Mouse (Mus musculus) MEL (cell line): Measurements from ENCODE around the gene Eno2. TPM values are rescaled to one million over a fixed set of nuclear protein-coding genes. Genes with fewer than 3 reads are reported as not detected.

ENCODE experiments used
- DNase-seq: peaks from one replicate; pipeline ENCODE4 v3.0.0; 2011; ENCODE audit warnings: low read depth, low spot score
- H3K27ac ChIP-seq: 2 replicates; pipeline ENCODE4 v1.5.1; 2012; ENCODE audit warnings: low read depth, mild to moderate bottlenecking, control low read depth, low read length, moderate library complexity; ENCODE audit not compliant: control insufficient read depth
- H3K27me3 ChIP-seq, 2 experiments: fragments of 150-350 bp in 1 of 2; sonication (generic) in 1 of 2; 2 replicates each; pipeline ENCODE4 v1.6.1; 2012; ENCODE audit warnings: low read length in 2 of 2, mild to moderate bottlenecking in 2 of 2, improper control_type of control experiment in 1 of 2, moderate library complexity in 1 of 2; ENCODE audit not compliant: insufficient read depth in 2 of 2, control insufficient read depth in 1 of 2
- H3K36me3 ChIP-seq, 2 experiments: 2 replicates each; pipeline ENCODE4 v1.6.1; 2012 to 2014; ENCODE audit warnings: low read length in 2 of 2, improper control_type of control experiment in 1 of 2, inconsistent platforms in 1 of 2, mild to moderate bottlenecking in 1 of 2; ENCODE audit not compliant: insufficient read depth in 2 of 2, control insufficient read depth in 1 of 2
- H3K4me1 ChIP-seq, 2 experiments: fragments of 150-350 bp in 1 of 2; sonication (generic) in 1 of 2; 2 replicates each; pipeline ENCODE4 v1.6.1; 2012; ENCODE audit warnings: low read length in 2 of 2, improper control_type of control experiment in 1 of 2, mild to moderate bottlenecking in 1 of 2; ENCODE audit not compliant: insufficient read depth in 2 of 2, control insufficient read depth in 1 of 2
- H3K4me3 ChIP-seq, 2 experiments: fragments of 150-350 bp in 1 of 2; sonication (generic) in 1 of 2; 2 replicates each; pipeline ENCODE4 v1.5.1; 2012; ENCODE audit warnings: low read depth in 2 of 2, low read length in 2 of 2, mild to moderate bottlenecking in 2 of 2, moderate library complexity in 2 of 2, control low read depth in 1 of 2, improper control_type of control experiment in 1 of 2; ENCODE audit not compliant: control insufficient read depth in 1 of 2, insufficient read depth in 1 of 2
- H3K79me2 ChIP-seq: 2 replicates; pipeline ENCODE4 v1.6.1; 2012; ENCODE audit warnings: mild to moderate bottlenecking, low read length, moderate library complexity; ENCODE audit not compliant: control insufficient read depth, poor library complexity, insufficient read depth
- H3K9ac ChIP-seq: 2 replicates; pipeline ENCODE4 v1.6.1; 2012; ENCODE audit warnings: low read depth, mild to moderate bottlenecking, control low read depth, low read length, moderate library complexity; ENCODE audit not compliant: control insufficient read depth, poor library complexity, severe bottlenecking
- H3K9me3 ChIP-seq: fragments of 150-350 bp; sonication (generic); replicated peaks from 2 replicates; pipeline ENCODE4 v1.6.1; 2012; ENCODE audit warnings: mild to moderate bottlenecking, low read length, improper control_type of control experiment, moderate library complexity; ENCODE audit not compliant: insufficient read depth
- BHLHE40 ChIP-seq: IDR thresholded peaks from 2 replicates; pipeline ENCODE4 v1.6.1; 2012; ENCODE audit warnings: low read depth, mild to moderate bottlenecking, inconsistent platforms, low read length, improper control_type of control experiment, borderline replicate concordance
- CHD1 ChIP-seq: IDR thresholded peaks from 2 replicates; pipeline ENCODE4 v1.6.1; 2012; ENCODE audit warnings: low read depth, mild to moderate bottlenecking, inconsistent platforms, low read length, improper control_type of control experiment
- CHD2 ChIP-seq: IDR thresholded peaks from 2 replicates; pipeline ENCODE4 v1.6.1; 2011; ENCODE audit warnings: low read length, improper control_type of control experiment
- CTCF ChIP-seq, 3 experiments: IDR thresholded peaks in 2 of 3; conservative IDR thresholded peaks in 1 of 3; 2 replicates each; pipeline ENCODE4 v1.5.1; 2011 to 2012; ENCODE audit warnings: low read length in 3 of 3, low read depth in 2 of 3, mild to moderate bottlenecking in 2 of 3, improper control_type of control experiment in 1 of 3, inconsistent platforms in 1 of 3, mixed read lengths in 1 of 3, moderate library complexity in 1 of 3; ENCODE audit not compliant: control insufficient read depth in 1 of 3, insufficient read depth in 1 of 3, poor library complexity in 1 of 3, severe bottlenecking in 1 of 3
- ELF1 ChIP-seq: IDR thresholded peaks from 2 replicates; pipeline ENCODE4 v1.6.1; 2014; ENCODE audit warnings: low read depth, mild to moderate bottlenecking, inconsistent platforms, low read length, improper control_type of control experiment, moderate library complexity
- ETS1 ChIP-seq: IDR thresholded peaks from 2 replicates; pipeline ENCODE4 v1.6.1; 2012; ENCODE audit warnings: low read depth, mild to moderate bottlenecking, inconsistent platforms, low read length, improper control_type of control experiment, moderate library complexity
- GATA1 ChIP-seq: IDR thresholded peaks from 2 replicates; pipeline ENCODE4 v1.6.1; 2011; ENCODE audit warnings: low read depth, low read length, improper control_type of control experiment
- KAT2A ChIP-seq: conservative IDR thresholded peaks from 2 replicates; pipeline ENCODE4 v1.6.1; 2012; ENCODE audit warnings: low read depth, low read length, improper control_type of control experiment, inconsistent platforms
- MAX ChIP-seq: IDR thresholded peaks from 2 replicates; pipeline ENCODE4 v1.6.1; 2011; ENCODE audit warnings: low read length, improper control_type of control experiment
- MEF2A ChIP-seq: IDR thresholded peaks from 2 replicates; pipeline ENCODE4 v1.6.1; 2014; ENCODE audit warnings: low read depth, mild to moderate bottlenecking, inconsistent platforms, low read length, improper control_type of control experiment; ENCODE audit not compliant: poor library complexity, insufficient replicate concordance, severe bottlenecking; ENCODE audit errors: extremely low read depth
- MYB ChIP-seq: IDR thresholded peaks from 2 replicates; pipeline ENCODE4 v1.6.1; 2011; ENCODE audit warnings: mild to moderate bottlenecking, low read depth, low read length, improper control_type of control experiment
- MYC ChIP-seq: IDR thresholded peaks from 2 replicates; pipeline ENCODE4 v1.6.1; 2011; ENCODE audit warnings: low read depth, mild to moderate bottlenecking, low read length, improper control_type of control experiment, moderate library complexity
- NRF1 ChIP-seq: IDR thresholded peaks from 2 replicates; pipeline ENCODE4 v1.6.1; 2014; ENCODE audit warnings: low read depth, mild to moderate bottlenecking, inconsistent platforms, low read length, improper control_type of control experiment, moderate library complexity; ENCODE audit not compliant: poor library complexity, insufficient read depth, severe bottlenecking
- SIN3A ChIP-seq: IDR thresholded peaks from 2 replicates; pipeline ENCODE4 v1.6.1; 2012; ENCODE audit warnings: low read length, improper control_type of control experiment, inconsistent platforms
- SMC3 ChIP-seq: IDR thresholded peaks from 2 replicates; pipeline ENCODE4 v1.6.1; 2011; ENCODE audit warnings: low read depth, low read length, improper control_type of control experiment
- UBTF ChIP-seq: IDR thresholded peaks from 2 replicates; pipeline ENCODE4 v1.6.1; 2012; ENCODE audit warnings: low read depth, mild to moderate bottlenecking, inconsistent platforms, low read length, improper control_type of control experiment, moderate library complexity, borderline replicate concordance; ENCODE audit not compliant: insufficient read depth
- ZNF384 ChIP-seq: IDR thresholded peaks from 2 replicates; pipeline ENCODE4 v1.6.1; 2012; ENCODE audit warnings: low read depth, mild to moderate bottlenecking, inconsistent platforms, low read length, improper control_type of control experiment
- polyA plus RNA-seq, 2 experiments: library from polyadenylated mRNA; stranded (reverse) in 1 of 2; unstranded in 1 of 2; fragments of >175 nt in 1 of 2; fragments of >200 nt in 1 of 2; gene quantifications; 2 replicates each; pipeline versions ENCODE4 v1.2.1 to v1.2.4; 2012; ENCODE audit warnings: low replicate concordance in 2 of 2, low read depth in 1 of 2; ENCODE audit not compliant: insufficient read length in 2 of 2, insufficient read depth in 1 of 2, missing spikeins in 1 of 2
- total RNA-seq: library from RNA; depleted of rRNA; stranded (reverse); fragments of 300-350 nt; gene quantifications from 2 replicates; pipeline ENCODE4 v1.2.3, GENCODE M21; 2012

The Eno2 gene
- total and polyA plus RNA-seq, 3 experiments, result 3.2 to 12.5 TPM; not detected in 1

- TF ChIP-seq MYC, result no peak
- no peak for TF ChIP-seq MYB
- TF ChIP-seq ELF1, result no peak
- TF ChIP-seq MEF2A, result no peak
- TF ChIP-seq CHD1, result no peak
- no peak for TF ChIP-seq GATA1
- TF ChIP-seq UBTF, result no peak
- no peak for TF ChIP-seq SMC3
- peak overlapping the region; percentile 72 to 78 for H3K4me3 ChIP-seq
- H3K4me1 ChIP-seq, result peaks cover 0 to 24% of the 10 kb centered on the region in 2 experiments; a peak in 3 of 4 replicates
- H3K9me3 ChIP-seq, result no peaks in the 10 kb centered on the region
- H3K36me3 ChIP-seq, result peaks cover 6 to 11% of the 10 kb centered on the region in 2 experiments
- H3K79me2 ChIP-seq, result peaks cover 19% of the 10 kb centered on the region
- H3K9ac ChIP-seq, result peak overlapping the region; percentile 73
- H3K27me3 ChIP-seq, result no peaks in the 10 kb centered on the region
- DNase-seq, result no peak
- peak overlapping the region; percentile 18; the same call in 1 of the 2 replicates for H3K27ac ChIP-seq
Measured at GRCm38 (mm10) chr6:124812848-124813247, 43.4 kb upstream of the Eno2 start.

DNA sequence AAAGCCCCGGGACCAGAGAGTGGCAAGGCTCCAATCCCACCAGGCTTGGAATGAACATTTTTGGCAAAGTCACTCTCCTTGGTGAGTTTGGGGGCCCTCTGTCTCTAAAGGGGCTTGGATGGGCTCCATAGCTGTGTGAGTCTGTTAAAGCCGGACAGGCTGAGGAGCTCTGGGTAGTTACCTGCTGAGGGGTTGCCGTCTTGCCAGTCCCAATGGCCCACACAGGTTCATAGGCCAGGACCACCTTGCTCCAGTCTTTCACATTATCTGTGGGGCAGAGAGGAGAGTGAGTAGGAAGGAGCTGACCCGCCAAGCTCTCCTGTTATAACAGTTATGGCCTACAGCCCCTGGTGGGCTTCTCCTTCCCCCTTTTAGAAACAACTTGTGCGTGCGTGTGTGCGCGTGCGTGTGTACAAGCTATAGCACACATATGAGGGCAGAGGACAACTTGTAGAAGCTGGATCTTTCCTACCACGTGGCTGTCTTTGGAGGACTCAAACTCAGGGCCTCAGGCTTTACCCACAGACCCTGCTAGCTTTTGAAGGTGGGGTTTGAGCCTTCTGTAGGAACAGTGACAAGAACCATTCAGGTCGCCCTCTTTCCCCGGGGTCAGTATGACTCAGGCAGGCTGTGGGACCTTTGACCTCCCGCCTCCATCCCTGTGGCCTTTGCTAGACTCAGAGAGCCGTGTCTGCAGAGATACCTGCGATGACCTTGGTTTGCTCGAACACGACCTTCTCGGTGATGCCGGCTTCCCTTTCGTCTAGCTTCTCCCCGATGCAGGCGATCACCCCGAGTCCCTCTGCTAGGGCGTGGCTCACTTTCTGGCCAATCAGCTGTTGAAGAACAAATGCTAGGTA lies 42.5 kb upstream of the Eno2 start:
- peak overlapping the region; percentile 72 to 78; a peak in 3 of 4 replicates for H3K4me3 ChIP-seq
- H3K9ac ChIP-seq, result no peak overlapping the region
- H3K27me3 ChIP-seq, result no peaks in the 10 kb centered on the region
- H3K9me3 ChIP-seq, result no peaks in the 10 kb centered on the region
- H3K27ac ChIP-seq, result no peak overlapping the region
- peaks cover 19% of the 10 kb centered on the region for H3K79me2 ChIP-seq
- H3K36me3 ChIP-seq, result peaks cover 6 to 11% of the 10 kb centered on the region in 2 experiments
- peak; percentile 34 for DNase-seq
- peaks cover 0 to 27% of the 10 kb centered on the region in 2 experiments; a peak in 3 of 4 replicates for H3K4me1 ChIP-seq
- TF ChIP-seq KAT2A (no peak), UBTF (no peak), CHD2 (no peak), ZNF384 (no peak), NRF1 (no peak), ETS1 (no peak), GATA1 (no peak), CTCF (IDR thresholded peaks at IDR 0.05 in 2 of 3, conservative IDR thresholded peaks at IDR 0.05 in 1 of 3; ENCODE audit: control insufficient read depth in 1 of 3, insufficient read depth in 1 of 3, low read depth in 2 of 3, low read length in 3 of 3, poor library complexity in 1 of 3, severe bottlenecking in 1 of 3) (no peak), BHLHE40 (no peak), MAX (no peak), SIN3A (no peak)
